Mouse (Mus musculus): ENCODE measurements around the gene Rbm8a2. TPM values are rescaled to one million over a fixed set of nuclear protein-coding genes. Genes with fewer than 3 reads are reported as not detected.
"Not testable (repeated sequence)": the region's sequence is repeated elsewhere in the genome, so short reads cannot be mapped to it uniquely, and the experiment has no call there.

The Rbm8a2 gene
- not detected for total RNA-seq (2021)

DNA sequence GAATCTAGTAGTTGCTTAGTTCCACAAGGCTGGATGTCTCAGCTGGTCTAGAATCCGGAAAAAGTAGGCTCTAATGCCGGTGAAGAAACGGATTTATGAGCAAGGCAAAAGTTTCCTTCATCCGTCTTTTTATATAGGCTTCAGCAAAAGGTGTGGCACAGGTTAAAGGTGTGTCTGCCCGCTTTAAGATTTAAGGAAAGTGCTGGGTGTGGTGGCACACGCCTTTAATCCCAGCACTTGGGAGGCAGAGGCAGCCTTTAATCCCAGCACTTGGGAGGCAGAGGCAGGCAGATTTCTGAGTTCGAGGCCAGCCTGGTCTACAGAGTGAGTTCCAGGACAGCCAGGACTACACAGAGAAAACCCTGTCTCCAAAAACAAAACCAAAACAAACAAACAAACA lies at the start of gene Rbm8a2:
Gene Rbm8a2, minus strand, starts transcription at position 101 of the 400 bp plus-strand sequence.
- DNase-seq (ENCODE audit: low spot score); intact Hi-C loops (cut with DNase I): not testable (repeated sequence)

DNA sequence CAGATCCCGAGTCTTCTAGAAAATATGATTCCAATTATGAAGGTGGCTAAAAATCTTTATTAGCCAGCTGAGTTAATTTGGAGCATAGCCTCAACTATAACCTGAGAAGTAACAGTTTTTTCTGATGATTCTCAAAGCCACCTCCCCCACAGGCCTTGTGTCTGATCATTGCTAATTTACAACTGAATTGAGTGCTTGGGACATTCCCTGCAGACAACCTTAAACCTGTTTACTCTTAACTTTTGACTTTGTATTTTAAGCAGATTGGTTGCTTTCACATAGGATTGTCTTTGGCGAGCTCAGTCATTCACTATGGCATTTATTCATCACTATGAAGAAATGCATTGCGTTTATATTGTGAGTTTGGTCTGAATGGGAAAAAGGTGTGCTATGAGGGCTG lies 49.5 kb upstream of the Rbm8a2 start:
- intact Hi-C loops (cut with DNase I): no loop called here
- no peak for DNase-seq (ENCODE audit: low spot score)

DNA sequence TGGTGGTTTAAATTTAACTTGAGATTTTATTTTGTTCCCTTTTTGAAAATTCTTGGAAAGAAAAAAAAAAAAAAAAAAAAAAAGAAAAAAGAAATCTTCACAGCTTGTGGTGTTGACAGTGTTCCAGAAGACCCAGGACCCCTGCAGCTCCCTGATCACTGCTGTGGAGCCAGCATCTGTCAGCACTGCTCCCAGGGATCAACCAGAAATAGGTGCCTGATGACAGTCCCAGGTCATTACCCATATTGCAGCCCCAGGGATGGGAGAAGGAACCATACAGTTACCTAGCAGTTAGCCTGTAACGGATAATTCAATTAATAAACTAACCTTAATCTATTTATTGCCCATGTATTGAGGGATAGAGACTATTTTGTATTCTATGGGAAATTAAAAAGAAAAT lies 45.6 kb upstream of the Rbm8a2 start:
- DNase-seq (ENCODE audit: low spot score): no peak
- intact Hi-C loops (cut with DNase I): no loop called here

DNA sequence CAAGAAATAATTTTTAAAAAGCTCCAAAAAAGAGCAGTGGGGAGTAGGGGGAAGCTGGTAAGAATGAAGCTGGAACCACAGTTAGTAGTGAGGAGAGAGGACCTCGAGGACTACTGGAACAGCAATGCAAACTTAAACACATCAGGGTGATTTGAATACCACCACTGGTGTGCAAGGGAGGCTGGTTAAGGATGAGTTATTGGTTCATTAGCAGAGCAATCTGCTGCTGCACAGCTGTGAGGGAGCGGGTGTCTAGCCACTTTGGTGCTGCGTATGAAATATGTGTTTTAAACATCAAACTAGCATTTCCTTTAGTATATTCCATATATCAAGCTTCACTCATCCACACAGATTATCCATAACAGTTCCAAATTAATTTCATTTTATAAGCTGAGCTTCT lies 39.6 kb upstream of the Rbm8a2 start:
- DNase-seq (ENCODE audit: low spot score): no peak
- intact Hi-C loops (cut with DNase I): no loop called here

DNA sequence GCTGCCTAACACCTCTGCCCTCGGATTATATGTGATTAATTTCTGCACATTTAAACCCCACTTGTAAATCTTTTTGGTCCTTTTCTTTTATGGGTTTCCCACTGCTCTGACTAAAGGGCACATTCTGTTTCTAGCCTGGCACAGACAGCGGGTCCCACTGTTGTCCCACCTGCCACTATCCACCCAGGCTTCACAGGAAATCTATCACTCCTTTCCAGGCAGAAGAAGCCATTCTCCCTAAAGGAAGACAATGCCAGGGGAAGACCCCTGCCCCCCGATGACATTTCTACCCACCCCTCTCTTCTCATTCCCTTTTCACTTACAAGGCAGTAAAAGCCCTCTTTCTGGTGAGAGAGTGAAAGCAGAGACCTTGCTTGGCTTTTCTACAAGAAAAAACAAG lies 37.2 kb upstream of the Rbm8a2 start:
- intact Hi-C loops (cut with DNase I): no loop called here
- DNase-seq (ENCODE audit: low spot score): no peak

DNA sequence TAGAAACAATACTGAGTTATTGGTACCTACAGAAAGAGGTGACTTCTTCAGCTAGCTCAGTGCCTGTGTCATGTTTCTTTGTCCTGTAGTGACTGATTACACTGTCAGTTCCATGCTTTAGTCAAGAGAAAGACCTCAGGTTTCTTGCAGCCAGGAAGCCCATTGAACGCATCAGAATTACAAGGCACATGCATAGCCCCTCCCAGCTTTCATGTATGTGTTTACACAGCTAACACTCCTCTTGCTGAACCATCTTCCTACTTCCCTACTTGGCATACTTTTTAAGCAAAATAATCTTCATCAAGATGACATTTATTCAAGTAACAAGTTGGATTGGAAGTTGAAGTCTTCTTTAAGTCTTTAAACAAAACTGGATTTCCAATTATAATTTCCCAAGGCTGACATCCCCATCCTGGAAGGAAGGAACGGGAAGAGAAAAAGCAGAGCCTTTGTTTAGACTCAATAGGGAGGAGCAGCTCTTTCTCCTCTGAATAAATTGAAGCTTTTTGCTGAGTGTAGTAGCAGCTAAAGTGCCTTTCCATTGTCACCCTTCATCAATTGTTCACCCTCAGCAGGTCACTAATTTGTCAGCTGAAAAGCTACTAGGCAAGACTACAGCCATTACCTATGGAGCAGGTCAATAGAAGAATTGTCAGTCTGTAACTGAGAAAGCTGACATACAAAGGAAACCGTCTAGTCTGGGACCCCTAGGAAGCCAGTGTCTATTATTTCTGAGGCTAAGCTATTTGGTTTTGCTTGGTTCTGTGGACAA lies 34.8 kb upstream of the Rbm8a2 start:
- DNase-seq (ENCODE audit: low spot score): no peak
- intact Hi-C loops (cut with DNase I): no loop called here

DNA sequence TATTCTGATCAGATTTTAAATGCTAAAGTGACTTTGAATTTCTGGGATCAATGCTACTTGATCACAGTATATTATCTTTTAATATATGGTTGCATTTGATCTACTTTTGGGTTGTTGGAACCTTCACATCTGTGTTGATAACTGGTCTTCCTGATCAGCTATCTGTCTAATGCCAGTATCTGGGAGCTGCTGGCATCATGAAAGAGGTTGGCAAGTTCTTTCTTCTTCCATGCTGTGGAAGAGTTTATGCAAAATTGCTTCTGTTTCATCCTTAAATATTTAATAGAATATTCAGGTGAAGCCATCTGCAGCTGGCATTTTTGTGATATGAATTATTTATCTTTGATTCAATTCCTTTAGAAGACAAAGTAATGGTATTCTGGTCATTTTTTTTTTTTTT lies 32.6 kb upstream of the Rbm8a2 start:
- intact Hi-C loops (cut with DNase I): no loop called here

DNA sequence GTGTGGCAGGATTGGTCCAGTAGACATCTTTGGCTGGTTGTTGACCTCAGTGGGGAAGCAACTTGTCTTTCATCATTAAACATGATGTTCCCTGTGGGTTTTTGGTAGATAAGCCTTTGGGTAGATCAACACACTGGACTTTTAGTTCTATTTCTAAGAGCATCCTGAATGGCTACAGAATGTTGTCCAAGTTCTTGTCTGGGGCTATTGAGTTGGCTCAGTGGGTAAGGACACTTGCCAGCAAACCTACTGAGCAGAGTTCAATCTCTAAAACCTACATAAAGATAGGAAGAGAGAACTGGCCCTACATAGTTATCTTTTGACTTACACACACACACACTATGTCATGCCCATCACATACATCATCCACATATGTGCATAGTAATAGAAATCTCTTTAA lies 32.2 kb upstream of the Rbm8a2 start:
- intact Hi-C loops (cut with DNase I): no loop called here
- DNase-seq (ENCODE audit: low spot score): no peak

More for the DNA sequence above, 32.6 kb upstream of the Rbm8a2 start:
- no peak for DNase-seq (ENCODE audit: low spot score)

DNA sequence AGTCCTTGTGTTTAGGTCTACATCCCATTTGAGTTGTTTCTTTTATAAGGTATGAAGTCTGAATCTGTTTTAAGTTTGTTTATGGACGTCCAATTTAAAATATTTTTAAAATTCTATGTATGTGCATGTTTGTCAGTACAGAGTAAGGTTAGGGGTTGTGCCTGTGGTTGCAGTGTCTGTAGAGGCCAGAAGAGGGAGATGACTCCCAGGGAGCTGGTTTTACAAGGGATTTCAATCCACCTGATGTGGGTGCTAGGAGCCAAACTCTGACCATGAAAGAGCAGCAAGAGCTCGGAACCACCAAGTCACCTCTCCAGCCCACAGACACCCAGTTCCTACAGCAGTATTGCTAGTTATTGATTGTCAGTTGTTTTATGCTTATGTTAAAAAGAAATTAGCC lies 29.5 kb upstream of the Rbm8a2 start:
- intact Hi-C loops (cut with DNase I): no loop called here
- no peak for DNase-seq (ENCODE audit: low spot score)

DNA sequence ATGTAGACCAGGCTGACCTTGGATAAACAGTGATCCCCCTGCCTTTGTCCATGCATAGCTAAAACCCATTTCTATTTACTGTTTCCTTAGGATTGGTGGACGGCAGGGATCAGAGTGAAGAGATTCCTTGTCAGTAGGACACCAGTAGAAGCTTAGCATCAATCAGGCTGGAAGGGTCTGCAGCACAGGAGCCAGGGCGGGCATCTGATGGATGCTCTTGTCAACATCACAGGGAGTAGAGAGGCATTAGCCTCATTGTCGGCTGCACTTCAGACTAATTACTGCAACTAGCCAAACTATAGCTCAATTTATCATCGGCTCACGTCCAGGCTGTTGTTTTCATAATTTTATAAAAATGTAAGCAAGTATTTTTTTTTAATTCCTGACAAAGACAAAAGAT lies 21.7 kb upstream of the Rbm8a2 start:
- no peak for DNase-seq (ENCODE audit: low spot score)
- intact Hi-C loops (cut with DNase I): no loop called here

DNA sequence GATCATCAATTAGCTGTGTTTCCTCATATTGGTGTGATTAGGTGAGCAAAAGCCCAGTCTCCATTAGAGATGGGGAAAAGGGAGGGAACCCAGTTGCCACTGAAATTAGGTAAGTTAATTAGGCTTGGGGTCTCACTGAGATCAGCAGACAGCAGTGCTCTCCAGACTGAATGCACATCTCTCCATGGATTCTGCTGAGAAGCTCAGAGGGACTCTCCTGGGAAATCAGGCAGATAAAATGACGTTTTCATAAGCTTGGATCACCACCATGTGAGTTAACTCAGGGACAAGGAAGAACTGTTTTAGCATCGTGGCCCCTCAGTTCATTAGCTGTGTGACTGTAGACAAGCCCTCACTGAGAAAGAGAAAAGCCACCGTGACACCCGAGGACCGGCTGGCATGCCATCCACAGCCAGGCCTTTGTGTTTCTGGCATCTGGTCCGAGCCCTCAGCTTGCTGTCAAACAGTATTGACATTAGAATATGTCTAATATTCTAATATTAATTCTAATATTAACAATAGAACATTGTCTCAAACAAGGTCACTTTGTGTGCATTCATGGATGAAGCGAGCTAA lies 18.2 kb upstream of the Rbm8a2 start:
- intact Hi-C loops (cut with DNase I): no loop called here
- DNase-seq (ENCODE audit: low spot score): no peak

DNA sequence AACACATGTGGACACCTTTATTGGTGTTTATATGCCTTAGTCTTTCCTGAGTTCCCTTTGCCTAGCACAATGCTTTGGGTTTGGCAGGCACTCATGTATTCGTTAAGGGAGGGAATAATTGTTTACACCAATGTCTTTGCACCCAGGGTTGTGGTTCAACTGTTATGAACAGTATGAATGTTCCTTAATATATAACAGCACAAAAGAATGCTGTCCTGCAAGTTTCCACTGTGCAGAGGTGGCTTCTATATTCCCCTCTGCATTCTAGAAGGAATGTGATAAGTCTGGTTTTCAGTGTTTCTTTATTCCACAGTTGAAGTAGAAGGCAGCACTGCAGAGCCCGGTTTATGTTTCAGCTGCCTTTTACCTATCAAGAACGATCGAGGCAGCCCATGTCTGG lies 10.0 kb upstream of the Rbm8a2 start:
- no peak for DNase-seq (ENCODE audit: low spot score)
- intact Hi-C loops (cut with DNase I): no loop called here

DNA sequence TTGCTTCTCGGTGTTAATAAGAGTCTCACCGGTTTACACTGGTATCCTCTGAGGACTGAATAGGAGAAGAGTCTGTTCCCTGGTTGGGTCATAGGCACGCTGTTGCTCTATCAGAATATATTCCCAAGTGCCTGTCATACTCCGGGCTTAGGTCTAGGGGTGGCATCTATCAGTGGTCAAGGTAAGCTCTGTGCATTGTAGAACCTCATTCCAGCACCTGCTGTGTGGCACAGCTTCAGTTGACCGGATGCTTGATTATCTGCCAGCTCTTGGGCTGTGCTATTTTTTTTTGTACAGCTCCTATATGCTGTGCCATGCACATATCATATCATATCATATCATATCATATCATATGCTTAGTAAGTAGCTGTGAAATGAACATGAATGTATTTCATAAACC lies 9.5 kb upstream of the Rbm8a2 start:
- intact Hi-C loops (cut with DNase I): no loop called here

DNA sequence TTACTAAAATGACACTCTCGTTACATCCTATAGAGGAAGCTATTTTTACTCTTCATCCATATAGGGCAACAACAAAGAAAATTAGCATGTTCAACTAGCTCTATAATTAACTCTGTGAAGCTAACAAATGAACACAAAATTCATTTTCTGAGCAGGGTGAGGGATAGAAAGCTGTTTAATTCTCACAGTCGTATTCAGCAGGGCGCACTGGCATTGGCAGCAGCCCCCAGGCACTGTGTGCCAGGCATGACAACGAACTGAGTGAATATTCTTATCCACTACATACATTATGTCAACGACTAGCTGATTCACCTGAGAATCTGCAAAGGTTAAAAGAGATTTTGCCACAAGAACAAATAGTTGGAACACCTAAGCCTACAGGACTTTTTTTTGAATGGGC lies 8.2 kb downstream of the Rbm8a2 start:
- intact Hi-C loops (cut with DNase I): no loop called here
- no peak for DNase-seq (ENCODE audit: low spot score)

More for the DNA sequence above, 9.5 kb upstream of the Rbm8a2 start:
- no peak for DNase-seq (ENCODE audit: low spot score)

DNA sequence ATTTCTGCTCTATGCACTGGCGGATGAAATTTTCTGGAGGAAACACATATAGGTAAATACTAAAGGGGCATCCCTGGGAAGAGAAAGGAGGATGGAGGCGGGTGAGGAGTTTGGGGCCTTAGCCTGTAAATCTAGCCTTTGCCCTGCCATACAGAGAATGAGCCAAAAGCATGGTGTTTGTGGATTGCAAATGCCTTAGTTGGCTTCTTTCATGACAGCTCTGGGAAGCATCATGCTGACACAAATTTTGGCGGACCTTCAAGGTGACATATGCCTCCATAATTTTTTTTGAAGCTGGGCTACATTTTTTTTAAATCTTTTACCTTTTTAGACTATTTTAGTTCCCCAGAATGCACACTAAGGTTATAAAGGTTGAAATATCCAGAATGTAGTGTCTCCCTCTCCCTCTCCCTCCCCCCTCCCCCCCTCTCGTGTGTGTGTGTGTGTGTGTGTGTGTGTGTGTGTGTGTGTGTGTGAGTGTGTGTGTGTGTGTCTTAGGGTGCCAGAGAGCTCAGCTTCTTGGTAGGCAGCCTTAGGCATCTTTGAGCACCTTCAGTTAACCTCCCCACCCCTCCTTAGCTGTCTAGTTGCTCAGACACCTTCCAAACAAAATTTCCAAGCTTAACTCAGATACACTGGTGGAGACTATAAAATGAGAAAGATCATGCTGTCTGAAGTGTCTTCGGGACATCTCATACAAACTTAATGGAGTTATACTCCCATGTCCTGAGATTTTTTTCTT lies 11.7 kb downstream of the Rbm8a2 start:
- intact Hi-C loops (cut with DNase I): no loop called here
- DNase-seq (ENCODE audit: low spot score): no peak

DNA sequence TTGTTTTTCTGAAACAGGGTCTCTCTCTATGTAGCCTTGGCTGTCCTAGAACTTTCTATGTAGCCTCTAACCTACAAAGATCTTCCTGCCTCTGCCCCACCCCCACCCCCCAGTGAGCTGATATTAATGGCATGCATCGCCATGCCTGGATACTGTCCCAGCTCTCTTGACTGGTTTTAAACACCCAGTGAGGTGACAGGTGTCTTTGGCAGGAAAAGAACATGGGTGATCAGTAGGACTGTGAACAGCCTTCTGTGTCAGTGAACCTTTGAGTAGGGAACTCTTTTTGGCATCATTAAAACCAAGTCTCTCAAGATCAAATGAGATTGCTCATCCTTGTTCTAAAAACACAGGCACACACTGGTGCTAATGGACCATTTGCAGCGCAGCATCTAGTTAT lies 17.1 kb downstream of the Rbm8a2 start:
- intact Hi-C loops (cut with DNase I): no loop called here
- DNase-seq (ENCODE audit: low spot score): no peak

DNA sequence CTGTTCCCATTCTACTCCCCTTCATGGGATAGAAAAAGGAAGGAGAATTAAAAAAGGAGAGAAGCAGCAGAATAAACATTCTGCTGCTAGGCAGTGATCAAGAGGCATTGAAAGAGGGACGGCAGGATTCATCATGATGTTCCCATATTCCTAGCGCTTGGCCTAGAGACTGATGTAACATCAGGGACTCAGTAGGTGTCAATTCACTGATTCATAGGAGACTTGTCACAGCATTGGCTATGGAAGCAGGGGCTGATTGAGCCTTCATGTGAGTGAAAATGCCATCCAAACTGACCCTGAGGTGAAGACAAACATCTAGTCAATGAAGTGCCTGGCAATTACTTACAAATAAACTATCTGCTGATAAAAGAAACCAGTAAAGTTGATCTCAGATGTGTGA lies 28.1 kb downstream of the Rbm8a2 start:
- intact Hi-C loops (cut with DNase I): no loop called here
- no peak for DNase-seq (ENCODE audit: low spot score)

DNA sequence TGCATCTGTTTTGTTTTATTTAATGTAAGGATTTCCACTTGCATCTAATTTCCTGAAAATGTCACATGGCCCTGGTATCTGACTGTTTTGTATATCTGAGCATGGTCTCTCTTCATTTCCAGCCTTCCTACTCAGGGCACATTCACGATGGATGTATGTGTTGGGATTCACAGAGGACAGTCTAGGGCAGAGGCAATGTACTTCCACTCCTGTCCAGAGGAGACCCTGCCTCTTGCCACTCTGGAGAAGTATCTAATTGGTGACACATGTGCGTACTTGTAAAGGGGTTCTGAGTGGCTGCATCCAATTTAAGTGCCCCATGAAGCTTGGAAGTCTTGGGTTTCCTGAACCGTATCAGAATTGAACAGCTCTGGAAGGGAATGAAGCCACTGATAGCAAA lies 28.5 kb downstream of the Rbm8a2 start:
- intact Hi-C loops (cut with DNase I): no loop called here
- DNase-seq (ENCODE audit: low spot score): no peak

DNA sequence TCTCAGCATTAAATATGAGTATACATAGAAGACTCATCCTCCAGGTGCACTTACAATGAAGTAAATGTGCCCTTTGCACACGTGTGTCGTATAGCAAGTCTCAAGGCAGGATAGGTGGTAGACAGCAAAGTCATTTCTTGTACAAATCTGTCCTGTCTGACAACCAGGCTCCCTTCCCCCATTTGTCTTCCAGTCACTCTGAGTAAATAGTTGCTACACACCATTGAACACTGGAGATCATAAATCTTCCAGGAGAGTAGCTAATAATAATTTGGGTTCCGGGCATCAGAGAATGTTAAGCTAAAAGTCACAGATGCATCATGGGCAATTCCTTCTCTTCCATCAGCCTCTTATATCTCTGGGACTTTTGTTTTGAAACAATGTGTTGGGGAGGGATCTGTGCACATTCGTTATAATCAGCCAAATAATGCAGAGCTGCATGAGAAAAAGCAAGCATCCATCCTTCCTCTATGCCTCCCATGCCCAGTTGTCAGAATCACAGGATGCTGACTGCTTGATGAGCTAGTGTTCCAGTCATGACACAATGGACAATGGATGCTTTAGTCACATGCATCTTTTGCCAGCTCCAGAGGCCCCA lies 32.1 kb downstream of the Rbm8a2 start:
- intact Hi-C loops (cut with DNase I): no loop called here
- no peak for DNase-seq (ENCODE audit: low spot score)

DNA sequence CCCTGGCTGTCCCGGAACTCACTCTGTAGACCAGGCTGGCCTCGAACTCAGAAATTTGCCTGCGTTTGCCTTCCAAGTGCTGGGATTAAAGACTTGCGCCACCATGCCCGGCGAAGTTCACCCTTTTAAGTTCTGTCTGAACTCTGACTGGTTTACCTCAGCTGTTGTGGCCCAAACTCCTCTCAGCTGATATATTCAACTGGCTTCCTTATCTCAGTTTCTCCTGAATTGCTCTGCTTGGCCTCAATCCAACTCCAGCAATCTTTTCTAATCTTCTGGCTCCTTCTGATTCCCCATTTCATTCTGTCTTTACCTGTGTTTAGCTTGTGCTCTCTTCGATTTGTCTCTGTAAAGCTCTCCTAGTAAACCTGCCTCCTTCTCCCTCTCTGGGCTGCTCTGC lies 35.7 kb downstream of the Rbm8a2 start:
- intact Hi-C loops (cut with DNase I): no loop called here
- no peak for DNase-seq (ENCODE audit: low spot score)

DNA sequence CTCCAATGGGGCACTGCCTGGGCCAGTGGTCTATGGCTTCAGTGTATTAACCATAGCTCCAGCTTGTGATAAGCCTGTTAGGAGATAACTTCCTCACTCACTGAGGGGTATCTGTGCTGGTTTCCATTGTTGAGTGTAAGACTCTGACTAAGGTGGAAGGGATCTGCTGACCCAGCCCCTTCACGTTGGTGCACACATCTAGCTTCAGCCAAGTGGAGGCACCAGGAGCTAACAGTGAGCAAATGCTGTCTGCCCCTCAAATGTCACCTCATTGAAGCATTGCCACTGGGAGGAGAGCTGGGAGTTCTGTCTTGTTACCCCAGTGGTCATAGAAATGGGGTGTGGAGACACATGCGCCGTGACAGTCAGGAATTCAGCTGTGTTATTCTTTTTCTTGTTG lies 40.2 kb downstream of the Rbm8a2 start:
- no peak for DNase-seq (ENCODE audit: low spot score)
- intact Hi-C loops (cut with DNase I): loop anchor here (10.0 kb wide), 1 partner anchor 926 kb away; no protein-coding TSS in a partner anchor
